Mouse (Mus musculus) thymus, adult 2 months (tissue): Measurements from ENCODE around the gene Tpsb2. TPM values are rescaled to one million over a fixed set of nuclear protein-coding genes. Genes with fewer than 3 reads are reported as not detected.
A peak's percentile ranks its signal among the peaks of the same experiment; 100 is the strongest.

ENCODE experiments used
- DNase-seq: peaks from one replicate; pipeline ENCODE4 v3.0.0; 2021
- H3K27ac ChIP-seq: fragments of 200-500 bp; 2 replicates; pipeline ENCODE4 v1.5.1; 2012; ENCODE audit warnings: low read length, control low read depth; ENCODE audit not compliant: control insufficient read depth, insufficient read depth
- H3K27me3 ChIP-seq: fragments of 200-500 bp; 2 replicates; pipeline ENCODE4 v1.6.1; 2012; ENCODE audit warnings: mild to moderate bottlenecking, low read length, moderate library complexity, mixed read lengths; ENCODE audit not compliant: control insufficient read depth, insufficient read depth
- H3K36me3 ChIP-seq: fragments of 200-500 bp; 2 replicates; pipeline ENCODE4 v1.6.1; 2012; ENCODE audit warnings: mild to moderate bottlenecking, low read length, moderate library complexity; ENCODE audit not compliant: control insufficient read depth, insufficient read depth
- H3K4me1 ChIP-seq: fragments of 200-500 bp; replicated peaks from 2 replicates; pipeline ENCODE4 v1.6.1; 2012; ENCODE audit warnings: low read length; ENCODE audit not compliant: control insufficient read depth, insufficient read depth
- H3K4me3 ChIP-seq: fragments of 200-500 bp; 2 replicates; pipeline ENCODE4 v1.5.1; 2012; ENCODE audit warnings: mild to moderate bottlenecking, low read length, control low read depth, moderate library complexity; ENCODE audit not compliant: control insufficient read depth, insufficient read depth
- CTCF ChIP-seq: fragments of 200-500 bp; IDR thresholded peaks from 2 replicates; pipeline ENCODE4 v1.5.1; 2012; ENCODE audit warnings: mild to moderate bottlenecking, control low read depth, low read length, moderate library complexity, borderline replicate concordance; ENCODE audit not compliant: control insufficient read depth, poor library complexity, insufficient read depth; ENCODE audit errors: extremely low read depth
- POLR2A ChIP-seq: fragments of 200-500 bp; IDR thresholded peaks from 2 replicates; pipeline ENCODE4 v1.6.1; 2012; ENCODE audit warnings: mild to moderate bottlenecking, low read length, control low read depth, moderate library complexity; ENCODE audit not compliant: control insufficient read depth, poor library complexity, insufficient read depth; ENCODE audit errors: extremely low read depth
- WGBS: fragments of 180-500 bp; shearing (Covaris S2); methylation state at CpG from one replicate; pipeline ENCODE4 v1.1.7; 2018; 5-methylcytosine and 5-hydroxymethylcytosine counted together
- polyA plus RNA-seq: library from polyadenylated mRNA; depleted of rRNA; stranded (reverse); fragments of >200 nt; gene quantifications from 2 replicates; pipeline ENCODE4 v1.2.3, GENCODE M21; 2012; rRNA removed

Gene Tpsb2
- 4.7 and 7.6 TPM in 2 replicates for polyA plus RNA-seq

DNA sequence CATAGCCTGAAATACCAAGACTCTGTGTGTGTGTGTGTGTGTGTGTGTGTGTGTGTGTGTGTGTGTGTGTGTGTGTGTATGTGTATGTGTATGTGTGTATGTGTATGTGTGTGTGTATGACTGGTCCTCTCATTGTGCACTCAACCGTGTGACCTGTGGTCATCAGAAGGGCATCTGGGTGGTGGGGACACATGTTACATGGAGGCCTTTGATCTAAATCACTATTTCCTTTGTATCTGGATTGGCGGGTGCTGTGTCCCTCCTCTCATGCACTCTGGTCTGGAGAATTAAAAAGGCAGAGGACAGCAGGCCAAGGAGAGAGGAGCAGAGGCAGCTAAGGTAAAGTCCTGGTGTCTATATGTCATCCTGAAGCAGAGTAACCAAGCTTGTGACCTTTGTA, at the start of gene Tpsb2:
Gene Tpsb2 (plus strand): TSS at position 301 of the 400 bp plus-strand sequence.
- TF ChIP-seq POLR2A (no peak), CTCF (no peak)
- DNase-seq: no peak
- Histone ChIP-seq H3K4me3 (no peak within 1 kb of the TSS), H3K27me3 (no peaks in the 10 kb centered on the region), H3K27ac (no peak within 1 kb of the TSS), H3K4me1 (no peaks in the 10 kb centered on the region), H3K36me3 (no peaks in the 10 kb centered on the region)
- WGBS: 73% methylated on average over 2 of the region's 2 CpGs

DNA sequence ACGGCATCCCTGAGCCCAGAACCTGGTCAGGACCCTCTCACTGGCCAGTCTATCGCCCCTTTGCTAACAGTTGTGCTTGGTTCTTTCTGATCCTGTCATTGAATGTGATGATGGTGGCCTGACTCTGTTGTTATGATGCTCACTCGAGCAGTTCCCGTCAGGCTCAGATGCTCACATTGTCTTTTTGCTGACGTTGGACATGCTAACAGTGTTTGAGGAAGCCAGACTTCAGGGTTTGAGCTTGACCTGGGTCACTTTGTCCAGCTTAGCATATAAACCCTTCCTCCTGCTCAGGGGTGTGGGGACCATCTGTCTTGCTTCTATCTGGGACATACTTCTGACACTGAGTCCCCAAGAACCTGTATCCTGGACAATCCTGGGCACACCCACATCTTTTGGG, 47.8 kb upstream of the Tpsb2 start, which contains the start of gene Prss29:
Gene Prss29 (plus strand): TSS at position 301 of the 400 bp plus-strand sequence.
- no peak for DNase-seq
- Histone ChIP-seq H3K4me1 (no peaks in the 10 kb centered on the region), H3K4me3 (no peak within 1 kb of the TSS), H3K27ac (no peak within 1 kb of the TSS), H3K36me3 (no peaks in the 10 kb centered on the region), H3K27me3 (0 out of 2 replicates have a peak, but pooled peaks cover 3% of the 10 kb centered on the region)
- TF ChIP-seq CTCF (no peak), POLR2A (no peak)
- WGBS: 77% methylated on average over 5 of the region's 5 CpGs

- no peak for DNase-seq
- TF ChIP-seq CTCF (no peak), POLR2A (no peak)
- Histone ChIP-seq H3K27ac (no peak overlapping the region), H3K4me3 (no peak overlapping the region), H3K4me1 (no peaks in the 10 kb centered on the region), H3K27me3 (0 out of 2 replicates have a peak, but pooled peaks cover under 1% of the 10 kb centered on the region), H3K36me3 (no peaks in the 10 kb centered on the region)
- WGBS: 89% methylated on average over 8 of the region's 8 CpGs
Measured at GRCm38 (mm10) chr17:25320819-25321218, 45.3 kb upstream of the Tpsb2 start.

DNA sequence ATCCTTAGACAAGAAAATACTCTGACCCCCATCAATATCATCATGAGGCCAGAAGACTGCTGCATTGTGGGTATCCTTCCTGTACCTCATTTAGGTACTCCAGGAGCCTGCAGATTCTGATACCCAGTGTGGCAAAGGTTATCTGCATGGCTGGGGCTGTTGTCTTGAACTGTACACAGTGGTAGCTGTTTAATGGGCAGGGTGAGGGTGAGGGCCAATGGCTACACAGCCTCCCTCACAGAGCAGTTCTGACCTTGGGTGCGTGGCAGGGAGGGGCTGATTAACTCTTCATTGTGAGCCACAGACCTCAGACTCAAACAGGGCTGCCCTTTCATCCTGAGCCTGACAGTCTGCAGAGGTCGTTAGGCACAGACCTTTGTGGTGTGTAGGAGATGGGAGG, 43.2 kb upstream of the Tpsb2 start:
- Histone ChIP-seq H3K27ac (no peak overlapping the region), H3K36me3 (no peaks in the 10 kb centered on the region), H3K4me1 (no peaks in the 10 kb centered on the region), H3K27me3 (no peaks in the 10 kb centered on the region), H3K4me3 (no peak overlapping the region)
- DNase-seq: no peak
- 29% methylated on average over 2 of the region's 2 CpGs for WGBS
- no peak for TF ChIP-seq POLR2A
- TF ChIP-seq CTCF: no peak

- no peaks in the 10 kb centered on the region for H3K27me3 ChIP-seq
- no peak overlapping the region for H3K4me3 ChIP-seq
- H3K36me3 ChIP-seq: no peaks in the 10 kb centered on the region
- WGBS: 14% methylated on average over 9 of the region's 9 CpGs
- no peaks in the 10 kb centered on the region for H3K4me1 ChIP-seq
- TF ChIP-seq CTCF: no peak
- no peak for TF ChIP-seq POLR2A
- DNase-seq: no peak
- no peak overlapping the region for H3K27ac ChIP-seq
Measured at GRCm38 (mm10) chr17:25332321-25332720, 33.8 kb upstream of the Tpsb2 start.

- 5% methylated on average over 8 of the region's 8 CpGs for whole genome bisulfite sequencing
- no peaks in the 10 kb centered on the region for H3K36me3 ChIP-seq
- no peaks in the 10 kb centered on the region for H3K4me1 ChIP-seq
- no peak overlapping the region for H3K4me3 ChIP-seq
- H3K27ac ChIP-seq: no peak overlapping the region
- H3K27me3 ChIP-seq: no peaks in the 10 kb centered on the region
- DNase-seq: peak; percentile 55
- peak; percentile 72; the same call in 1 of the 2 replicates for TF ChIP-seq CTCF
- no peak for TF ChIP-seq POLR2A
Measured at GRCm38 (mm10) chr17:25333943-25334342, 32.2 kb upstream of the Tpsb2 start.

- no peak overlapping the region for H3K27ac ChIP-seq
- no peaks in the 10 kb centered on the region for H3K36me3 ChIP-seq
- 88% methylated on average over 4 of the region's 4 CpGs for WGBS
- no peak for DNase-seq
- no peak overlapping the region for H3K4me3 ChIP-seq
- H3K27me3 ChIP-seq: no peaks in the 10 kb centered on the region
- TF ChIP-seq POLR2A (no peak), CTCF (no peak)
- no peaks in the 10 kb centered on the region for H3K4me1 ChIP-seq
Measured at GRCm38 (mm10) chr17:25338218-25338617, 27.9 kb upstream of the Tpsb2 start.

DNA sequence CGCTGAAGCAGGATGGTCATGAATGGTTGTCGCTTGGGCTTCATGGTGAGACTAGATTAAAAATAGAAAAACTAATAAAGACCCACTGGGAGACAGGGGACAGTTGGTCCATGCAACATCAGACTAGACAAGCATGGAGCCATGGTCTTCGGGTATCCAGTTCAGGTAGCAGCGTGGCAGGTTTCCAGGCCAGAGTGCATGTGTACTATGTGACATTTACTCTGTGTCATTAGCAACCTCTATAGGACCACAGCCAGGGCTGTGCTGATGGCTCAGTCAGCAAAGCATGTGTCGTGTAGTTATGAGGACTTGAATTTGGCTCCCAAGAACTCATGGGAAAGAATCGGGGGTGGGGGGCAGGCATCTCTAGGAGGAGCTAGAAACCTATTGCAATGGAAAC, 26.1 kb upstream of the Tpsb2 start:
- DNase-seq: no peak
- no peak for TF ChIP-seq POLR2A
- TF ChIP-seq CTCF: no peak
- H3K27me3 ChIP-seq: no peaks in the 10 kb centered on the region
- no peaks in the 10 kb centered on the region for H3K4me1 ChIP-seq
- no peak overlapping the region for H3K4me3 ChIP-seq
- WGBS: 91% methylated on average over 6 of the region's 6 CpGs
- H3K36me3 ChIP-seq: no peaks in the 10 kb centered on the region
- no peak overlapping the region for H3K27ac ChIP-seq
